Mouse (Mus musculus) adrenal gland (tissue): Measurements from ENCODE around the gene Vmn1r155.
"Not testable (repeated sequence)": the region's sequence is repeated elsewhere in the genome, so short reads cannot be mapped to it uniquely, and the experiment has no call there.

ENCODE experiments used
- intact Hi-C: fragments of 180-260 bp; cut with DNase I; formaldehyde crosslinking; loops from one replicate; pipeline ENCODE4 v1.15.1; 2025
- long read RNA-seq, 2 experiments: library from polyadenylated mRNA; unstranded; transcript quantifications; one replicate each; pipeline ENCODE4 v2.0.0; 2020; ENCODE audit warnings: borderline replicate concordance in 1 of 2; ENCODE audit not compliant: insufficient replicate concordance in 1 of 2

Vmn1r155 gene
- long read RNA-seq, experiment 1: 0 reads
- long read RNA-seq, experiment 2: 0 reads

- intact Hi-C loops: not testable (repeated sequence)
Measured at GRCm38 (mm10) chr7:22657718-22658117, at the start of gene Vmn1r155. Vmn1r155 (plus strand) TSS chr7:22658018.

- intact Hi-C loops: not testable (repeated sequence)
Measured at GRCm38 (mm10) chr7:22692217-22692616, 34.4 kb downstream of the Vmn1r155 start, which contains the start of gene Gm8693. Gm8693 (minus strand) TSS chr7:22692317.
